Mouse (Mus musculus) adrenal gland, postnatal 10 days (tissue): ENCODE measurements around the gene Rras. TPM values are rescaled to one million over a fixed set of nuclear protein-coding genes. Genes with fewer than 3 reads are reported as not detected.

Source experiments
- DNase-seq: peaks from one replicate; pipeline ENCODE4 v3.0.0; 2021; ENCODE audit warnings: mixed read lengths
- total RNA-seq, 2 experiments: library from RNA; stranded (reverse); gene quantifications; 2 replicates each; pipeline ENCODE4 v1.2.3; 2021

Rras gene
- total RNA-seq, 2 experiments from 2014 or later, result 57.6 to 60.2 TPM

DNA sequence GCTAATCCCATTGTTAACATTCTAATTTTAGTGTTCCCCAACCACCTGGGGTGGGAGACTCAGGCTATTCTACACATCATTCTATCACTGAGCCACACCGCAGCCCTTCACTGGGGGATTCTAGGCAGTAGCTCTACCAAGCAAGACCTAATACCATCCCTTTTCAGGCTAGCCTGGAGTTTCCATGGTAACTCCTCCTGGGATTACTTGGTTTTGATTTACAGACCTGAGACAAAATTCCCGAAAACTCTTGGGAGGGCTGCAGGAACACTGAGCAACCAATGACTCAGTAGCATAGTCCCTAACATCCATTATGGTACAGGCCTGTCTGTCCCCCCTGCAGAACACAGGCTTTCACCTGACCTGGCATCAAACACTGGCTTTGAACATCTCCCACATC, 8.5 kb downstream of the Rras start:
- DNase-seq, result no peak

DNA sequence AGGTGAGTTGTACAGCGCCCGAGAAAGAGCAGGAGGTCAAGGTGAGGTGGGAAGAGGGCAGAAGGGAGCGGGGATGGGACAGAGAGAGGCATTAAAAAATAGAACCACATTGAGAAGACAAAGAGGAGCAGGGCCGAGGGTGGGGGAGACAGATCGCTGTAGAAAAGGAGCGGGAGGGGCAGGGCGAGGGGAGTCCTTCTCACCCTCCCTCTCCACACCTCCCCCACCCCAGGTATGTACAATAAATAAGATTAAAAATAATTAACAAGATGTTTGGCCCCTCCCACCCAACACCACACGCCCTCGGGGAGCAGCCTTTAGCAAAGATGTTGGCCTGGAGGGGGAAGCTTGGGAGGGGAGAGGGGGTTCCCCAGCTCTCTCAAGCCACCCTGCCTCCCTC, 10.0 kb downstream of the Rras start:
- no peak for DNase-seq

DNA sequence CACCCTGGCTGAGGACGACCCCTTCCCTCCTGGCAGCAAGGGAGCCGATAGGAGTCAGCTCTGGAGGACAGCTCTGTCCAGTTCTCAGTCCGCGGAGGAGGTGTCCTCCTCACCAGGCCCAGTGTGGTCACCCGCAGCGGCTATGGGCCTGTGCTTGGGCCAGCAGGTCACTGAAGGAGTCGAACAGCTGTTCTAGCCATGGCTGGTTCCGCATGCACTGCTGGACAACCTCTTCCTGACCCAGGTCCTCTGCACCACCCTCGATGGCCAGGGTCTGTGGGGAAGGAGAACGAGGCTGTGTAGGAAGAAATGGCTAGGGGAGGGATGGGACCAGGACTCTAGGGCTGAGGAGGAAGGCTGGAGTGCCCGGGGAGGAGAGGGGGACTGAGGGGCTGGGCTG, 10.6 kb downstream of the Rras start:
- DNase-seq, result no peak

DNA sequence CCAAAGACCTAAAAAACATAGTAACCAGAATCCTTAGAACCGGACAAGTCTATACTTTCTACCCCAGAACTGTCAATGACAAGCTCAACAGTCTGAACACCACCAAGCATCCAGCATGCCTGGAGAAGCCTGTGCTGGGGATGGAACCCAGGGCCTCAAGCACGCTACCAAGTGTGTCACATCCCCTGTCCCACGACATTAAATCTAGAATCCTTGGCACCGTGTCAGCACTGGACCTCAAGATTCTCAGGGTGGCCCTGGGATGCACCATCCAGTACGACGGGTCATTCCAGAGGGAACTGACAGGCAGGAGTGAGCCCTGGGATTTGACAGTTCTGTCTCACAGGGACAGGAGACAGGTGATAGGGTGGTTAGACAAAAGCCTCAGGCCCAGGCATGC, 12.2 kb downstream of the Rras start:
- DNase-seq, result no peak

DNA sequence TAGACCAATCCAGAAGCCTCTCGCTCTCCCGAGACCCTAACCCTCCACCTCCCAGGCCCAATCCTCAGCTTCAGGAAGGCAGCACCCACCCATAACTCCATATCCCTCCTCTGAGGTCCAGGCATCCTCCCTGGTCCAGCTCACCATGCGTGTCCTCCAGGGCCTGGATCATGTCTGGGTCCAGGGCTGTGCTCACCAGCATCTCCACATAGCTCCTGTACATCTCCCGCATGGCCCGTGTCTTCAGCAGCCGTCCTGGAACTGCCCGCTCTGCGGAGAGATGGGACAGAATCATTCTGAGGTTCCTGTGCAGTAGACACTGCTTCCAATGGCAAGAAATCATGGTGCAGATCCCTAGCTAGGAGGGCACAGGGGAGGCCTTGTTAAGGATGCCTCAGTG, 13.1 kb downstream of the Rras start:
- no peak for DNase-seq

DNA sequence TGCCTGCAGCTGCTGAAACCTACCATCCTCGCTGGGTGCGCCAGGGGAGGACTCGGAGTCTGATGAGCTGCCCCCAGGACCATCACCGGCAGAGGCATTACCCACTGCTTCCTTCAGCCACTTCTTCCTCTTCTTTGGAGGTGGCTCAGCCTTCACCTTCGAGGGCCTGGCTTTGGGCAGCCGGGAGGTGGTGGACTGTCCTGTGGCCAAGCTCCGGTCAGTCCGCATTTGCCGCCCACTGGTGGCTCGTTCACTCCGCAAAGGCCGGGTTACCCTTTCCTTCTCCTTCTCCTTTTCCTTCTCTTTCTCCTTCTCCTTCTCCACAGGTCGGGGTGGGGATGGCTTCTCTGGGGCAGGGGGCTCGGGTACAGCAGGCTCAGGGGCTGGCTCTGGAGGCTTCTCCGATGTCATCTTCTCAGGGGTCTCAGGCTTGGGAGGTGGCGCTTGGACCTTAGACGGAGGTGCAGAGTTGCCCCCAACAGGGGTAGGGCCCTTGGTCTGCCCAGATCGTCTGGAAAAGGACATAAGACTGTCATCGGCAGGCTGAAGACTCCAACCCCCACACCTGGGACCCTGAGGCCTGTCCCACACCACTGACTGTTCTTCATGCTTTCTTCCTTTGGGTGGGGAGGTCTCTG, 16.1 kb downstream of the Rras start:
- no peak for DNase-seq

DNA sequence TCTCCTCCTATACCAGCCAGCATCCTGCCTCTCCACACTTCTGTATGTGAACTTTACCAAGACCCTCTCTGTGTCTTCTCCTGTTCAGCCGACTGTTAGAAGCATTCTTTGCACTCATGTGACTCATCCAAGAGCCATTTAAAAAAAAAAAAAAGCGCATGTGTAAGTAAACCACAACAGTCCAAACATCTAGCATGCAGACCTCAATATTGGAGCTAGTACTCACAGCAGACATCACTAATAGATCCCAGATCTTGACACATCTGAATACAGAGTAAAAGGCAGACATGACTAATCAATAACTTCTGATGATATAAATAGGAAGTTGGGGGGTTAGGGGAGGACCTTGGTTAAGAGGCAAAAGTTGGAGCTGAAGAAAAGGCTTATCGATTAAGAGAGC, 17.9 kb downstream of the Rras start:
- no peak for DNase-seq

DNA sequence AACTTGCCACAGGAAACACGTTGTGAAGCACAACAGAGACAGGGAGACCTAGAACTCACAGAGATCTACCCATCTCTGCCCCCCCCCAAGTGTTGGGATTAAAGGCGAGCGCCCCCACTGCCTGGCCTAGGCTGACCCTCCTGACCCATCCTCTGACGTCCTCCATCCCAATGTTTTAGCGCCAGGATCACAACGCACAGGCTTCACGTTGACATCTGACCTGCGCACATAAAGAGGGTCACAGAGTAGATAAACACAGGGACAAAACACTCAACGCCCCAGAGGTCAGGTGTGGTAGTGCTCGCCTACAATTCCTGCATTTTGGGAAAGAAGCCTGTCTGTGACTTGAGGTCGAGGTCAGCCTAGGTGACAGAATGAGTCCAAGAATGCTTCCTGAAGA, 18.9 kb downstream of the Rras start:
- DNase-seq, result no peak

DNA sequence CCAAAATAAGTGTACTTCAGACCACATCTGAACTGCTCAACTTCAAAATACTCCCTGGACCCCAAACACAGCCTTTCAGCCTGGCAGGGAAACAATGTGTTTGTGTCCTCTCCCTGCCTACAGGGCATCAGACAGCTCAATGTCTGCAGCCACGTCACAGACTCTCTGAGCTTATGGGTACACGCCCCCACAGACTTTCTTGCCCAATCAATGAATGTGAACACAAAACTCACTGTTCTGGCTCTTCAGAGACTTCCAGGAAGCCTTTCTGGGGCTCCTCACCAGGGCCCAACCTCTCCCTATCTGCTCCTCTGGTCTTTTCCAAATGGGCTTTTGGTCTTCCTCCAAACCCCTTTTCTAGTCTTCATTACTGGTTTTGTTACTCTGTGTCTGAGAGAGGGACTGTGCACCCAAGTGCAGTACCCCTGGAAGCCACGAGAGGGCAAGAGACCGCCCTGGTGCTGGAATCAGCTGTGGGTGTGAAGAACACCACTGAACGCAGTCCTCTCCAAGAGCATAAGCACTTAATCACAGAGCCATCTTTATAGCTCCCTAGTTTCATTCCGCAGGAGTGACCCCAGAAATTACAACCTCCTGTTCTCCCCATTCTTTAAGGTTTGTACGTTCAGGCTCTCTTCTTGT, 20.1 kb downstream of the Rras start:
- peak; percentile 78 for DNase-seq

DNA sequence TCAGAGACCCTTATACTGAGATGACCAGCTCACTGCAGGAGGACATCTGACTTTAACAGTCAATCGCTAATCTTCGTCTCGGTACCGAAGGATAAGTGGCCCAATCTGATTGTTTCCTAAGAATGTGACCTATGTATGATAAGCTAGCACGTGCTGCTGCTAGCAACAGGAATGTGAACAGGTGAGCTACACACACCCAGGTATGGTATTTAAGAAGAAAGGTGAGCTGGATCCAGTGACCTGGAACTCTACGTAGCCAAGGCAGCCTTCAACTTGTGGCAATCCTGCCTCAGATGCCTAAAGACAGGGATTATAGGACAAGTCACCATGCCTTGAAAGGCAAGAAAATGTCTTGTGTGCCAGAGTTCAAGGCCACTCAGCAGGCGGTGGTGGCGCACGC, 20.6 kb downstream of the Rras start:
- no peak for DNase-seq

DNA sequence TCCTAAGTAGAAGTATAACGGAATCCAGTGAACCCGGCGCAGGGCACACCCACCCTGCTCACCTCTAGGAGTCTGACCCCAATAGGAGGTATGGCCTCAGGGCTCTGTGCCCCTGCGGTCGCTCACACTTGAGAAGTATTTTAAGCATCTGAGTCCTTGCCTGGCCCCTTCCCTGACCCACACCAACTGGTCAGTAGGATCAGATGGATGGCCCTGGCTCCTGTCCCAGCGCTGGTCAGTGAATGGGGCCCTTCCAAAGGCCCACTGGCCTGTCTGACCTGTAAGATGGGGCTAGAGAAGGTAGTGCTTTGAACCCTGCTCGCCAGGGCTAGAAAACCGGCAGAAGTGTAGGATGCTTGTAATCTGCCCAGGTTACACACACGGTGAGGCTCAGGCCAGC, 23.1 kb downstream of the Rras start:
- DNase-seq, result no peak

DNA sequence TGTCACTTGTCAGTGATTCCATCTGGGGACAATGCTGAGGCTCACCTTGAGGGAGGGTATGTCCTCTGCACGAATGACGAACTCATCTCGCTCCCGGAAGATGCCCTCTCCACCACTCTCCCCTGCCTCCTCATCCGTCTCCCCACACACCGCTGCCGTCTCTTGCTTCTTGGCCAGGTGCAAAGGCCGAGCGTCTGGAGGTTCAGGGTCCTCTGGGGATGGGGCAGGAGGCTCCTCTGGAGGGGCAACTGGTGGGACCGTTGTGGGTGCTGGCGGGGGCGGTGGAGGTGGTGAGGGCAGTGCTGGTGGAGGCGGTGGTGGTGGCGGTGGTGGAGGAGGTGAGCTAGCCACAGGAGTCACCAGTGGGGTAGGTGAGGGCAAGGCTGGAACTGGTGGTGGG, 25.5 kb downstream of the Rras start:
- DNase-seq, result no peak

DNA sequence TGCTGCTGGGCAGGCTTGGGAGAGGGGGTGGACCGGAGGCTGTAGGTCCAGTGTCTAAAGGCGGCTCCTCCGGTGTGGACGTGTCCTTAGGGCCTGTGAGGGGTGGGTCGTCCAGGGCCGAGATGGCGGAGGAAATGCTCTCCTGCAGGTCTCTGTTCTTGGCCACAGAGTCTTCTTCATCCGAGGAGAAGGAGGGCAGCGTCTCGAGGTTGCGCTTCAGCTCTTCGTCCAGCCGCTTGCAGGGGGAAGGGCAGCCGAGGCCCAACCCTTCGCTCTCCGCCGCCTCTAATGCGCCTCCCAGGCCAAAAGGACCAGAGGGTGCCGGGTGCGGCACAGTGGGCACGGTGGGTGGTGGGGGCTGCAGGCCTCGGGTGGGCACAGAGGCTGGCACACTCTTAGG, 28.0 kb downstream of the Rras start:
- DNase-seq, result no peak

DNA sequence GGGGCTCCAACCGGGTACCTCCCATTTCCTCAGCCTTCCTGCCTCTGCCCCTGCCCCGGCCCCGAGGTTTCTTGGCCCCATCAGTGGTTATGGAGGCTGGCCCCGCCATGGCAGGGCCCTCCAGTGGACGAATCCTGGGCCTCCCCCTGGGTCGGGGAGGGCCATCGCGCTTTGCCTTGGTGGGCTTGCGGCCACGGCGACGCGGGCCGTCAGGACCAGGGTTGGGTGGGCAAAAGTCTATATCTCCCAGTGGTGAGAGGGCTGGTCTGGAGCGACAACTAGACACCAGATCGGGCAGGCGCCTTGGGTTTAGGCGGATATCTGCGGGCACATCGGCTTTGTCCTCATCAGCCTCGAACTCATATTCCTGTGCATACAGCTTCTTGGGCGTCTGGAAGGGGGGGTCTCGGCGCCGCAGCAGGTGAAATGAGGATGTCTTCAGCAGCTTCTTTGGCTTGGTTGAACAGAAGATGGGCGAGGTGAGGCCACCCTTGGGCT, 29.1 kb downstream of the Rras start:
- DNase-seq, result no peak

DNA sequence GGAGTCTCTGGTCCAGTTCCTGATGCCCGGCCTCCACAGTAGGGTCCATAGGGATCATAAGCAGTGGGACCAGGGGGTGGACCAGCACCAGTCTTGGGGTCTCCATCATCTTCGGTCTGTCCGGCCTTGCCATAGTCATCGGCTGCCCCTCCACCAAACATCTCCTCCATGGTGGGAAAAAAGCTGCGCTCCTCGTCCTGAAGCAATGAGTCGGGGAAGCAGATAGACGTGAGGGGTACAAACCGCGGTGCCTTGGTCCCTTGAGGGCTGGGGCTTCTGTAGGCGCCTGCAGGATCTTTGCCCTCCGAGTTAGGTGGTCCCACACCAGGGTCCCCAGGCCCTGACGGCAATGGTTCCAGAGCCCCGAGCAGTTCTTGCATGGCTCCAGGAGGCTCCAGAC, 29.7 kb downstream of the Rras start:
- DNase-seq, result no peak

DNA sequence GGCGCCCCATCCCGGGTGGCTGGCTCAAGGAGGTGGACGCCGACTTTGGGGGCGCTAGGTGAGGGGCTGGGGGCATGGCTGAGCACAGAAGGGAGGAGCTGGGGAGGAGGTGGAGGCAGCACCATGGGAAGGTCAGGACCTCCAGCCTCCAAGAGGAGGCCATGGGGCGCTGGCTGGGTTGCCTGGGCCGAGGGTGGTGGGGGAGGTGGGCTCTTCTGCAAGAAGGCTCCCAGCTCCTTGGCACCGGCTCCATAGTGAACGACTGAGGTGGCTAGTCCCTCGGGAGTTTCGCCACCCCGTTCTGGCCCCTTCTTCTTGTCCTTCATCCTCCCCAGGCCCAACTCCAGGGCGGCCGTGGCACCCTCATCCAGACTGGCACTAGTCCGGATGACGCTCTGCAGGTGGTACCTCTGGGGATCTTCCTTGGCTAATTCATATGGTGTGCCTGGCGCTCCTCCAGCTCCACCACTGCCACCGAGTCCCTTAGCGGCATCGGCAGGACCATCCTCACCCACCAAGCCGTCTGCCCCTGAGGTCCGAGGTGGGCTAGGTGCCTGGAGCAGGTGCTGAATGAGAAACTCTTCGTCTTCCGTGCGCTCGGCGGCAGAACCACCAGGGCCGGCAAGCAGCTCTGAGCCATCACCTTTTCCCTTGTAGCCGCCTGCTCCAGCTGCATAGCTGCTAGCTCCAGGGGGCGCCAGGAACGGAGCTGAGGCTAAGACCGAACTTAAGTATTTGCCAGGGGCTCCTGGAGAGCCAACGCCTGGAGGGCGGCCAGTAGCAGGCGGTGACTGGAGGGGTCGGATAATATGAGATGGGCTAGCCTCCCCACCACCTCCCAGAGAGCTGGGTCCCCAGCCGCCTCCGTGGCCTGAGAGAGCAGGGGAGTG, 30.5 kb downstream of the Rras start:
- DNase-seq, result no peak

DNA sequence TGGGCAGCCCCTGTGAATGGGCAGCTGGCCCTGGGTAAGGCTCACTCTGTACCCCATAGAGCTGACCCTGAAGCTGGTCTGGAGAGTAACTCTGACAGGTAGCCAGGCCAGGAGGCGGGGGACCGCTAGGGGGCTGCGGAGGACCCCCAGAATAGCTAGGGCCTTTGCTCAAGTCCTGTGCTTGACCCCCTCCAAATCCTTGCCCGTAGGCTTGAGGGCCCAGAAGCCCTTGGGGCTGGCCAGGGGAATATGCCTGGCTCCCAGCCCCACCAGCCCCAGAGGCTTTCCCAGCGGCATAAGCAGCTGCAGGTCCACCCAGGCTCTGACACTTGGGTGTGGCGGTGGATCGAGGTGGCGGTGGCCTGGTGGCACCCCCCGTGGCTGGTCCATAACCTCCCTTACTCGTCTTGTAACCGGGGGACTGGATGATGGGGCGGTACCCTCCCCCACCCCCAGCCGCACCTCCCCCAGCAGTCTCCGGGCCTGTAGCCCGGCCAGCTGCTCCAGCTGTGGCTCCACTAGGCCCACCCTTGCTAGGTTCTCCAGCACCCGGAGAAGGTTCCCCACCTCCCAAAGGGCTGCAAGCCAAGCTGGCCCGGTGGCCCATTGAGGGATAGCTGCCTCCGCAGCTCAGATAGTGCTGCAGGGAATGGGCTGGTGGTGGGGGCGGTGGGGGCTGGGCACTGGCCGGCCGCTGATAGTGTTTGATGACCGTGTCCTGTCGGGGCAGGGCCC, 31.3 kb downstream of the Rras start:
- no peak for DNase-seq

DNA sequence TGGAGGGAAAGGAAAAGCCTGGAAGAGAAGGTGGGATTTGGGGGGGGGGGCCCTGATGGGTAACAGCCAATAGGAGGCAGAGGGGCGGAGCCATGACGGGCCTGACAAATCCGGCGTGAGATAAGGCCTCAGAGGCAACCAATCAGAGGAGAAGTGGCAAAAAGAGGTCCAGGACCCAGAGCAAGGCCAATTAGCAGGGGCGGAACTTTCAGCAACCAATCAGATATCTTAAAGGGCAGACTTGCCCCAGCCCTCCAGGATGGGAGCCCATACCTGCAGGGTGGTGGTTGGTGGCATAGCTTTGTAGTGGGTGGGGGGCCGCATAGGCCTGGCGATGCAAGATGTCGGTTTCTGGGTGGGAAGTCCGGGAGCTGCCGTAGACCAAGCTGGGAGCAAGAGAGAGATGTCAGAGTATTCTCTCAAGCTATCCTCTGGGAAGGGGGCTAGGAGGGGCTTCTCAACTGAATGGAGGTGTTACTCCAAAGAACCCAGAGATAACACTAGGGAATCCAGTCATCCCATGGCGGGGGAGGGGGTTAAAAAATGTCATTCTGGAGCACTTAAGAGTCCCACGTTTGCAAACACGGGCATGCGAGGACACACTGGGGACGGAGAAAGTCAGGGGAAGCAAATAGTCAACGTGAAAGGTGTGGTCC, 33.3 kb downstream of the Rras start:
- peak; percentile 84 for DNase-seq

DNA sequence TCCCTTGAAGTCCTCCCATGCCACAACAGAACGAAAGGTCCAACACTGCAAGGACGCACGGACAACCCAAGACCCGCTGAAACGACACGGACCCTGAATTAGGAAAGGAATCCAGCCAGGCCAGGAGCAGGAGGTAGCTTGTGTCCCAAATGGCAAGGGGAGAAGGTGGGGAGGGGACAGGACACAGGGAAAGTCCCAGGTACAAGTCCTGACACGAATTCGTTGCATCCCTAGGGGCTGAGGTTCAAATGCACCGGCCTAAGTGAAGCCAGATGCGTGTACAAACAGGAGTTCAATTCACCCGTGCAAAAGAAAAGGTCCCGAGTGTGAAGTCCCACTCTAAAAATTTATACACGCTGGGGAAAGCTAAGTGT, 33.8 kb downstream of the Rras start:
- DNase-seq, result no peak

DNA sequence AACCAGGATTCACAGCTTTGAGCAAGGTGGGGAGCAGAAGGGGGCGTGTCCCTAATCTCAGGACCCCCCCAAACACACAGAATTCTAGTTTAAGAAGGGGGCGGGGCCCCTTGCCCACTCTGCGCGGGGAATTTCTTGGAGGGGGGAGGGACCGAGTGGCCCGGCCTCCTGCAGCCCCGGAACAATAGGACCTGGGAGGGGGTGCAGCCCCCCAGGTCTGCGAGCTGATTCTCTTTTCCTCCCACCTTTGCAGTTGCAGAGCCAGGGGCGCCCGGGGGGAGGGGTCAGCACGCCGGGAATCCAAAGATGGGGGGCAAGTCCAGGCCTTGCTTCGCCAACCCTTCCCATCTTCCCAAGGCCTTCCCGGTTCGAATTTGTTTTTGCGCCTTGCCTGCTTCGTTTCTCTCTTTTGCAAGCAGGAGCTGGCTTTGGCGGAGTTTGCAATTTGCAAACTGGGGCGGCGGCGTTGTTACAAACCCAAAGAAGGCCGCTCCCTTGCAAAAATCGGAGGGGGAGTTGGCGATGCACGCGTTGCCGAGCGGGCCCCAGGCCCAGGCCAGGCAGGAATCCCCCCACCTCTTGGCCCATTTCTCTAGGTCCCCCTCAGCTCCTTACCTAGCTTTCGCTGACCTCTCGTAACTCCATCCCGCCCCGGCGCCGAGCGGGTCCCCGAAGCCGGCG, 34.6 kb downstream of the Rras start:
- DNase-seq, result peak; percentile 61

DNA sequence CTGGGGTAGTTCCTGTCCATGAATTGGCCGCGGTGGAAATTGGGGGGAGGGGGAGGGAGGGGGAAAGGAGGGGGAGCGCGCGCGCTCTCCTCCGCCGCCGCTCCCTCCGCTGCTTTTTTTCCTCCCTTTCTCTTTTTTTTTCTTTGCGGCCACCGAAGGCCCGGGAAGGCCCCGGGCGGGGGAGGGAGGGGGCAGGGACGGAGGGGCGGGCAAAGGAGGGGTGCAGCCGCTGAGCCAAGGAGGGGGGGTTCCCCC, 35.0 kb downstream of the Rras start, which contains the start of gene Prr12:
Prr12 (minus strand) TSS at position 20 of the 255 bp plus-strand sequence.
- DNase-seq, result no peak
